Mouse (Mus musculus) T-helper 1 cell (primary cell): Measurements from ENCODE around the gene Ddx60.

Experiments used
- in situ Hi-C: fragments of 300-600 bp; cut with MboI, MseI; formaldehyde crosslinking; loops from one replicate; pipeline ENCODE4 v1.15.1; 2025; ENCODE audit warnings: high pct_unique_total_duplicates

Gene Ddx60

GRCm38 (mm10) chr8:61984941-61985340 is 57.1 kb downstream of the Ddx60 start:
- in situ Hi-C loops: no loop called here

GRCm38 (mm10) chr8:61985703-61986475 is 58.0 kb downstream of the Ddx60 start:
- in situ Hi-C loops: no loop called here

GRCm38 (mm10) chr8:61989464-61989863 is 61.6 kb downstream of the Ddx60 start:
- in situ Hi-C loops: no loop called here

- in situ Hi-C loops: no loop called here
Measured at GRCm38 (mm10) chr8:61992796-61993195, 64.9 kb downstream of the Ddx60 start.

- in situ Hi-C loops: no loop called here
Measured at GRCm38 (mm10) chr8:61997125-61997524, 69.2 kb downstream of the Ddx60 start.

- in situ Hi-C loops: no loop called here
Measured at GRCm38 (mm10) chr8:62014166-62014565, 86.3 kb downstream of the Ddx60 start.

GRCm38 (mm10) chr8:62014582-62014981 is 86.7 kb downstream of the Ddx60 start:
- in situ Hi-C loops: no loop called here

GRCm38 (mm10) chr8:62034351-62034750 is 106.5 kb downstream of the Ddx60 start:
- in situ Hi-C loops: no loop called here

- in situ Hi-C loops: loop anchor here (10.0 kb wide), 2 partner anchors 152 to 232 kb away; no protein-coding TSS in a partner anchor
Measured at GRCm38 (mm10) chr8:62046809-62047208, 118.9 kb downstream of the Ddx60 start.

- in situ Hi-C loops: loop anchor here (10.0 kb wide), 1 partner anchor 56 kb away; no protein-coding TSS in a partner anchor
Measured at GRCm38 (mm10) chr8:62060357-62060756, 132.5 kb downstream of the Ddx60 start.

- in situ Hi-C loops: loop anchor here (10.0 kb wide), 1 partner anchor 64 kb away; no protein-coding TSS in a partner anchor
Measured at GRCm38 (mm10) chr8:62068305-62068704, 140.4 kb downstream of the Ddx60 start.

GRCm38 (mm10) chr8:62080195-62080802 is 152.4 kb downstream of the Ddx60 start:
- in situ Hi-C loops: loop anchor here (10.0 to 25.0 kb wide), 2 partner anchors 1407 to 1785 kb away; no protein-coding TSS in a partner anchor

GRCm38 (mm10) chr8:62081804-62082203 is 153.9 kb downstream of the Ddx60 start:
- in situ Hi-C loops: loop anchor here (10.0 to 25.0 kb wide), 2 partner anchors 1405 to 1783 kb away; no protein-coding TSS in a partner anchor
